Mouse (Mus musculus) E14TG2a.4 (cell line): ENCODE results near the gene Abl1.
"Not testable (repeated sequence)": the region's sequence is repeated elsewhere in the genome, so short reads cannot be mapped to it uniquely, and the experiment has no call there.

Source experiments
- H3K27me3 ChIP-seq: 2 replicates; pipeline ENCODE4 v1.6.1; 2014; ENCODE audit warnings: low read length, control low read depth; ENCODE audit not compliant: insufficient read depth
- H3K36me3 ChIP-seq: 2 replicates; pipeline ENCODE4 v1.6.1; 2014; ENCODE audit warnings: low read length, control low read depth; ENCODE audit not compliant: insufficient read depth
- H3K4me1 ChIP-seq: replicated peaks from 2 replicates; pipeline ENCODE4 v1.6.1; 2014; ENCODE audit warnings: low read depth, low read length, control low read depth
- H3K4me3 ChIP-seq: replicated peaks from 2 replicates; pipeline ENCODE4 v1.5.1; 2014; ENCODE audit warnings: mild to moderate bottlenecking, low read length
- H3K9me3 ChIP-seq: 2 replicates; pipeline ENCODE4 v1.6.1; 2014; ENCODE audit warnings: low read length, control low read depth
- CTCF ChIP-seq: conservative IDR thresholded peaks from 2 replicates; pipeline ENCODE4 v1.5.1; 2014; ENCODE audit warnings: low read length
- NANOG ChIP-seq: IDR thresholded peaks from 2 replicates; pipeline ENCODE4 v1.6.1; 2014; ENCODE audit warnings: borderline replicate concordance, low read length, mixed read lengths
- POU5F1 ChIP-seq: IDR thresholded peaks from 2 replicates; pipeline ENCODE4 v1.6.1; 2014; ENCODE audit warnings: low read length, borderline replicate concordance

Abl1 gene

GRCm38 (mm10) chr2:31653971-31654853 is 34.0 kb upstream of the Abl1 start:
- H3K4me3 ChIP-seq, result peak overlapping the region; percentile 80
- H3K36me3 ChIP-seq, result no peaks in the 10 kb centered on the region
- TF ChIP-seq CTCF, result no peak
- no peak for TF ChIP-seq NANOG
- no peak for TF ChIP-seq POU5F1
- H3K9me3 ChIP-seq, result peaks cover 7% of the 10 kb centered on the region; the same call in 1 of the 2 replicates
- H3K27me3 ChIP-seq, result peaks cover 92% of the 10 kb centered on the region
- peaks cover 11% of the 10 kb centered on the region for H3K4me1 ChIP-seq

DNA sequence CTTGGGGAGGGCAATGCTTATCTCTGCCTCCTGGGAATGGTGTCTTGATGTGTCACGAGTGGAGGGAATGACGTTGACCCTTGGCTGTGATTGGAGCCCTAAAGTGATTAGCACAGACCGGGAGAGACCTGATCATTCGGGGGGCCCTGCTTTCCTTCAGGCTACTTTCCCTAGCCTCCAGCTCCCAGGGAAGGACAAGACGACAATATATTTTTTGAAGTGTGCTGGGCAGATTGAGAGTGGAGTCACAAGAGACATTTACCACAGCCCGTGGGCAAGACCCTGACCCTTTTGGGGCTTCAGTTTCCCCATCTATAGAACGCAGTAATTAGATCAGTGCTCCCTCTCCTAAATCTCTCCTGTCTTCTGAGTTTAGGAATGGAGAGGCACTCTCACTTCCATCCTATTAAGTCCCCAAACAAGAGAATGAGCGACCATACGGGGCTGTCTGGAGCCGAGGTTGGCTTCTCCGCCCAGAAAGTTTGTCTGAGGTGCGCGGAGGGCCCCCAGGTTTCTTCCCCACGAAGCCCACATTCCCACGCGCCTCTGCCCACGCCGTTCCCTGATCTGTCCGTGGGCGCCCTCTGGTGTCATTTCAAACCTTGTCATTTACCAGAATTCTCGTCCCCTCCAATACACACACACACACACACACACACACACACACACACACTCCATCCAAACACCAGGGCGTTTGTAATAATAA is 33.2 kb upstream of the Abl1 start:
- TF ChIP-seq CTCF (no peak; the same call in 1 of the 2 replicates), NANOG (no peak), POU5F1 (no peak)
- H3K36me3 ChIP-seq, result no peaks in the 10 kb centered on the region
- peaks cover 11% of the 10 kb centered on the region for H3K4me1 ChIP-seq
- H3K27me3 ChIP-seq, result peaks cover 92% of the 10 kb centered on the region
- H3K9me3 ChIP-seq, result peaks cover 10% of the 10 kb centered on the region; the same call in 1 of the 2 replicates
- peak overlapping the region; percentile 80 for H3K4me3 ChIP-seq

GRCm38 (mm10) chr2:31656374-31656773 is 31.8 kb upstream of the Abl1 start:
- TF ChIP-seq NANOG, result no peak
- no peak for TF ChIP-seq CTCF
- TF ChIP-seq POU5F1, result no peak
- H3K36me3 ChIP-seq, result no peaks in the 10 kb centered on the region
- no peak overlapping the region for H3K4me3 ChIP-seq
- peaks cover 84% of the 10 kb centered on the region for H3K27me3 ChIP-seq
- peaks cover 10% of the 10 kb centered on the region; the same call in 1 of the 2 replicates for H3K9me3 ChIP-seq
- H3K4me1 ChIP-seq, result peaks cover 11% of the 10 kb centered on the region

- H3K4me3 ChIP-seq, result no peak overlapping the region
- no peaks in the 10 kb centered on the region for H3K36me3 ChIP-seq
- H3K9me3 ChIP-seq, result peaks cover 10% of the 10 kb centered on the region; the same call in 1 of the 2 replicates
- H3K4me1 ChIP-seq, result peaks cover 3% of the 10 kb centered on the region; the same call in 1 of the 2 replicates
- peaks cover 37% of the 10 kb centered on the region for H3K27me3 ChIP-seq
- TF ChIP-seq POU5F1 (no peak), NANOG (no peak), CTCF (no peak)
These were observed 25.0 kb upstream of the Abl1 start for GRCm38 (mm10) chr2:31662939-31663803.

DNA sequence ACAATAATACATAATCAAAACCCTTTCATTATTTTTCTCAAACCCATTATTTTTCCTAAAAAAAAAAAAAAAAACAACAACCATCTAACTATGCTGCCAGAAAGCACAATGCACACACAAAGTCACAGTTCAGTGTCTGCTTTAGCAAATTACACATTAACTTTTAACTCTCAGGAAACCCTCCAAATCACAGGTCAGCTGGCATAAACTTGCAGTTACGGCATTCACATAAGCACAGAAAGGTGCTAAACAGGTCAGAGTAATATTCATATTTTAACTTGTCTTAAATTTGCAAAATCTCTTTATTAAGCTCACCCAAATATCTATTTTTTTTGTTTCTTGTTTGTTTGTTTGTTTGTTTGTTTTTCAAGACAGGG is 24.4 kb upstream of the Abl1 start:
- H3K36me3 ChIP-seq, result no peaks in the 10 kb centered on the region
- TF ChIP-seq NANOG, result no peak
- no peak for TF ChIP-seq POU5F1
- no peak for TF ChIP-seq CTCF
- peaks cover 3% of the 10 kb centered on the region; the same call in 1 of the 2 replicates for H3K4me1 ChIP-seq
- H3K9me3 ChIP-seq, result peaks cover 7% of the 10 kb centered on the region; the same call in 1 of the 2 replicates
- H3K4me3 ChIP-seq, result no peak overlapping the region
- peaks cover 31% of the 10 kb centered on the region for H3K27me3 ChIP-seq

DNA sequence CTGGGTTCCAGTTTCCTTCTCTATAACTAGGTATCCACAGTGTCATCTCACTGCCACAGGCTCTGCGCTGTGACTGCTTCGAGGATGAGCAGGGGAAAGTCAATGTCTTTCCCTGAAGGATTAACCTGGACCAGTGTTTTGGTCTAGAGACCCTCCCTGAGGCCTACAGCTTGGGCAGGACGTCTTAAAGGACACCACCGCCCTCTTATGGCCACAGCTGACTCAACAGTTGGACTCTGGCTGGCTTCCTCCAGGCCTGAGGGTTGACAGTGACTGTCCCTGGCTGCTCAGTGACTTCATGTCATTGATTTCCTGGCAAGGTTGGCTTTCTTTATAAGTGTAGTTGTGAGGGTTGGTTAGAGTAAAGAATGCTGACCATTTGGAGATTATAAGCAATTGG is 20.8 kb upstream of the Abl1 start:
- TF ChIP-seq NANOG (no peak), CTCF (peak; percentile 44), POU5F1 (no peak)
- Histone ChIP-seq H3K27me3 (0 out of 2 replicates have a peak, but pooled peaks cover 4% of the 10 kb centered on the region), H3K9me3 (no peaks in the 10 kb centered on the region), H3K4me3 (no peak overlapping the region), H3K4me1 (peaks cover 13% of the 10 kb centered on the region), H3K36me3 (peaks cover 5% of the 10 kb centered on the region)

DNA sequence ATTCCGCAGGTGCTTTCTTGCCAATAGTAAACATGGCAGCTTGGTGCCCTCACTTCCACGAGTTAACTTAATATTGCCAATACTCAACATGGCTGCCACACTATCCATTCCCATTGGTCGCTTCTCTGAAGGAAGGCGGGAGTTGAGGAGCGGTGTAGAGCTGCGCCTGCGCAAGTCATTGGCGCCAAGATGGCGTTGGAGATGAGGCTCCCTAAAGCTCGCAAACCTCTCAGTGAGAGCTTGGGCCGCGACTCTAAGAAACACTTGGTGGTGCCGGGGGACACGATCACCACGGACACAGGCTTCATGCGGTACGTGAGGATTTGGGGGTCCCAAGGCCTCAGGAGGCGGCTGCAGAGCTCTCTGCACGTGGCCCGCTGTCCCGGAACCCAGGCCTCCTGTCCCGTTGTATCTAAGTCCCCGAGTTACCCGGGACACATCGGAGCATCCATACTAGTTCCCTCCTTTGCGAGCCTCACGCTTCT is 17.6 kb upstream of the Abl1 start, which contains the start of gene Exosc2:
Gene Exosc2, plus strand, starts transcription at position 165 of the 485 bp plus-strand sequence.
- Histone ChIP-seq H3K4me3 (peak within 1 kb of the TSS; percentile 98), H3K4me1 (peaks cover 35% of the 10 kb centered on the region), H3K27me3 (no peaks in the 10 kb centered on the region), H3K36me3 (peaks cover 37% of the 10 kb centered on the region), H3K9me3 (no peaks in the 10 kb centered on the region)
- TF ChIP-seq CTCF (no peak), POU5F1 (no peak), NANOG (no peak)

- no peak overlapping the region for H3K4me3 ChIP-seq
- H3K27me3 ChIP-seq, result no peaks in the 10 kb centered on the region
- TF ChIP-seq NANOG, result no peak
- no peak for TF ChIP-seq CTCF
- no peak for TF ChIP-seq POU5F1
- peaks cover 9% of the 10 kb centered on the region for H3K9me3 ChIP-seq
- peaks cover 85% of the 10 kb centered on the region for H3K36me3 ChIP-seq
- H3K4me1 ChIP-seq, result peaks cover 35% of the 10 kb centered on the region
These were observed 9.5 kb upstream of the Abl1 start for GRCm38 (mm10) chr2:31678641-31679040.

- H3K36me3 ChIP-seq, result peaks cover 59% of the 10 kb centered on the region
- H3K9me3 ChIP-seq, H3K4me3 ChIP-seq, H3K27me3 ChIP-seq: not testable (repeated sequence)
- H3K4me1 ChIP-seq, result peaks cover 21% of the 10 kb centered on the region
These were observed 7.0 kb upstream of the Abl1 start for GRCm38 (mm10) chr2:31681051-31681707.
